25 mouse cellular contexts compared by ENCODE assay signal in the genomic region with DNA sequence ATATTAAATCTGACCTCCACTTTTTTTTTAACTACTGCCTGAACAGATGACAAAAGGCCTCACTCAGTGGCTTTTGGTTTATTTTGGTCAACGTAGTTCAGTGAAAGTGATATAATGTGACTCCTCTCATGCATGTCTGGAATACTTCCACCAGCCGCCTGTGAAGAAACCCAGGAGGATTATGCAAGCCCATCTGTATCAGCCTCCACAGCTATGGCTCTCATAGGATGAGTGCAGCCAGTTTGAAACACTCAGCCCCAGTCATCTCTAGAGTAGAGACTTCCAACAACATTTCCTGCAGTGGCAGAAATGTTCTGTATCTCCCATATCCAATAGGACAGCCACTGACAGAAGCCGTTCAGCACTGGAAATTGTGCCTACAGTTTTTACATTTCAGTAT.
A peak's percentile ranks its signal among the peaks of the same experiment; 100 is the strongest.
DNase-seq lines count a peak whose midpoint lies in the region; ATAC-seq and TF ChIP-seq lines count a peak whose summit lies in the region.
"Had no signal": no experiment of that assay in that cellular context is flagged by ENCODE, and none has a peak within 500 bp of the region (broad histone marks: within the 10 kb centered on the region; RNA-seq: fewer than 3 reads in every experiment).

No protein-coding gene starts in this region.

- TF ChIP-seq POLR2A in lung, adult 2 months (IDR thresholded peaks at IDR 0.05; ENCODE audit: borderline replicate concordance, extremely low read depth, low read depth, low read length) = no peak

- no peaks in the 10 kb centered on the region for H3K4me1 ChIP-seq in kidney, embryonic 16.5 days (ENCODE audit: insufficient read depth, low read length)
- 0 out of 2 replicates have a peak, but pooled peaks cover 4% of the 10 kb centered on the region for H3K4me1 ChIP-seq in lung, embryonic 16.5 days (replicated peaks; ENCODE audit: control insufficient read depth, insufficient read depth, low read length)
- H3K4me1 ChIP-seq in lung, adult 2 months (ENCODE audit: control insufficient read depth, insufficient read depth, low read length) = no peaks in the 10 kb centered on the region
- H3K4me1 ChIP-seq: hindbrain, embryonic 15.5 days; limb, embryonic 10.5 days; limb, embryonic 15.5 days; liver, embryonic 13.5 days; midbrain, embryonic 13.5 days; neural tube, embryonic 13.5 days had no signal

- no peak overlapping the region for H3K4me2 ChIP-seq in kidney, embryonic 16.5 days (replicated peaks; ENCODE audit: low read depth, low read length)
- H3K4me2 ChIP-seq in lung, embryonic 16.5 days (ENCODE audit: low read depth, low read length) = no peak overlapping the region
- H3K4me2 ChIP-seq: heart, embryonic 12.5 days; hindbrain, embryonic 15.5 days; limb, embryonic 15.5 days; liver, embryonic 13.5 days; midbrain, embryonic 13.5 days; neural tube, embryonic 13.5 days had no signal

- H3K9ac ChIP-seq in kidney, embryonic 16.5 days (replicated peaks; ENCODE audit: low read length) = no peak overlapping the region
- H3K9ac ChIP-seq in lung, embryonic 16.5 days (ENCODE audit: low read length) = no peak overlapping the region
- H3K9ac ChIP-seq: heart, embryonic 12.5 days; hindbrain, embryonic 15.5 days; limb, embryonic 15.5 days; liver, embryonic 13.5 days; midbrain, embryonic 13.5 days; neural tube, embryonic 13.5 days had no signal

- no peak for DNase-seq in frontal cortex, postnatal 25 days (ENCODE audit: low spot score in 2 of 2)
- no peak for DNase-seq in kidney, adult 11 months
- no peak for DNase-seq in lung, adult 2 months
- peak; percentile 7 for DNase-seq in lung, postnatal 36 days
- DNase-seq: adrenal gland, adult 8-10 months; cerebellum, adult 8-10 months; cerebellum, postnatal 25 days; gastrocnemius, adult 2 months; gastrocnemius, postnatal 36 days; heart, adult 2 months; liver, embryonic 13.5 days; thymus, postnatal 14 days had no signal

- no peaks in the 10 kb centered on the region for H3K36me3 ChIP-seq in kidney, embryonic 16.5 days (ENCODE audit: insufficient read depth, low read length)
- no peaks in the 10 kb centered on the region for H3K36me3 ChIP-seq in lung, embryonic 16.5 days (ENCODE audit: control insufficient read depth, insufficient read depth, low read length)
- H3K36me3 ChIP-seq: G1E; heart, embryonic 12.5 days; hindbrain, embryonic 10.5 days; hindbrain, embryonic 15.5 days; limb, embryonic 10.5 days; limb, embryonic 15.5 days; liver, embryonic 13.5 days; midbrain, embryonic 13.5 days; neural tube, embryonic 13.5 days had no signal

- no peak overlapping the region for H3K4me3 ChIP-seq in kidney, embryonic 16.5 days (ENCODE audit: low read length)
- no peak overlapping the region for H3K4me3 ChIP-seq in lung, embryonic 16.5 days (ENCODE audit: low read length)
- H3K4me3 ChIP-seq in lung, adult 2 months (replicated peaks; ENCODE audit: extremely low read depth, low read depth, low read length) = no peak overlapping the region
- H3K4me3 ChIP-seq: gastrocnemius, adult 2 months; heart, adult 2 months; heart, embryonic 12.5 days; hindbrain, embryonic 10.5 days; hindbrain, embryonic 15.5 days; limb, embryonic 10.5 days; limb, embryonic 15.5 days; liver, embryonic 13.5 days; midbrain, embryonic 13.5 days; neural tube, embryonic 13.5 days had no signal

- H3K27ac ChIP-seq in kidney, embryonic 16.5 days (ENCODE audit: low read length) = no peak overlapping the region
- no peak overlapping the region for H3K27ac ChIP-seq in lung, embryonic 16.5 days (ENCODE audit: low read length)
- H3K27ac ChIP-seq: gastrocnemius, adult 2 months; heart, adult 2 months; hindbrain, embryonic 10.5 days; hindbrain, embryonic 15.5 days; limb, embryonic 10.5 days; limb, embryonic 15.5 days; liver, embryonic 13.5 days; midbrain, embryonic 13.5 days; neural tube, embryonic 13.5 days had no signal

- peak; percentile 94 for ATAC-seq in frontal cortex, adult (ENCODE audit: low TSS enrichment)
- ATAC-seq in kidney, embryonic 16.5 days (ENCODE audit: low FRiP score, low TSS enrichment) = peak; percentile 85
- peak; percentile 94 for ATAC-seq in lung, embryonic 16.5 days (ENCODE audit: low read depth)
- ATAC-seq in megakaryocyte, adult 5-6 weeks (ENCODE audit: poor library complexity, severe bottlenecking) = no peak
- ATAC-seq: forebrain, embryonic 14.5 days; midbrain, embryonic 13.5 days had no signal

- no peak for TF ChIP-seq CTCF in lung, adult 2 months (IDR thresholded peaks at IDR 0.05; ENCODE audit: insufficient read depth, low read length)

- H3K9me3 ChIP-seq in kidney, embryonic 16.5 days (ENCODE audit: low read length) = no peaks in the 10 kb centered on the region
- H3K9me3 ChIP-seq in lung, embryonic 16.5 days (ENCODE audit: control insufficient read depth, low read length) = no peaks in the 10 kb centered on the region
- H3K9me3 ChIP-seq: heart, embryonic 12.5 days; hindbrain, embryonic 10.5 days; hindbrain, embryonic 15.5 days; limb, embryonic 10.5 days; limb, embryonic 15.5 days; liver, embryonic 13.5 days; midbrain, embryonic 13.5 days; neural tube, embryonic 13.5 days had no signal

- no peaks in the 10 kb centered on the region for H3K27me3 ChIP-seq in kidney, embryonic 16.5 days (ENCODE audit: insufficient read depth, low read length)
- H3K27me3 ChIP-seq in lung, embryonic 16.5 days (ENCODE audit: control insufficient read depth, insufficient read depth, low read depth, low read length) = no peaks in the 10 kb centered on the region
- H3K27me3 ChIP-seq: heart, embryonic 12.5 days; hindbrain, embryonic 15.5 days; limb, embryonic 15.5 days; liver, embryonic 13.5 days; midbrain, embryonic 13.5 days; neural tube, embryonic 13.5 days had no signal

- 40% methylated on average over 3 of the region's 3 CpGs for WGBS in kidney, embryonic 16.5 days
- 39% methylated on average over 3 of the region's 3 CpGs for WGBS in lung, embryonic 16.5 days
- 52% methylated on average over 3 of the region's 3 CpGs for WGBS in lung, adult 2 months
